Mouse (Mus musculus): ENCODE measurements around the gene Tcfl5. TPM values are rescaled to one million over a fixed set of nuclear protein-coding genes. Genes with fewer than 3 reads are reported as not detected.

Tcfl5 gene
- polyA plus RNA-seq, 1 experiment: 0.44 TPM

- Histone ChIP-seq H3K27me3 (replicated peaks) (peaks cover 9% of the 10 kb centered on the region), H3K36me3 (replicated peaks; ENCODE audit: low read length) (peaks cover 43% of the 10 kb centered on the region), H3K4me3 (replicated peaks) (no peak overlapping the region), H3K9me3 (no peaks in the 10 kb centered on the region), H3K4me1 (peaks cover 13% of the 10 kb centered on the region)
- no peak for TF ChIP-seq FLI1 (IDR thresholded peaks at IDR 0.05; ENCODE audit: low read length)
Observed at GRCm38 (mm10) chr2:180658381-180658780, 15.9 kb upstream of the Tcfl5 start.

GRCm38 (mm10) chr2:180657394-180658013, 15.0 kb upstream of the Tcfl5 start:
- peaks cover 13% of the 10 kb centered on the region for H3K4me1 ChIP-seq
- peaks cover 12% of the 10 kb centered on the region for H3K27me3 ChIP-seq (replicated peaks)

GRCm38 (mm10) chr2:180655150-180655549, 12.6 kb upstream of the Tcfl5 start:
- TF ChIP-seq GATA1 (IDR thresholded peaks at IDR 0.05; ENCODE audit: borderline replicate concordance, low read length) (no peak), FLI1 (IDR thresholded peaks at IDR 0.05; ENCODE audit: low read length) (no peak)
- Histone ChIP-seq H3K4me3 (replicated peaks) (no peak overlapping the region), H3K36me3 (replicated peaks; ENCODE audit: low read length) (peaks cover 14% of the 10 kb centered on the region)

More at GRCm38 (mm10) chr2:180657394-180658013, 15.0 kb upstream of the Tcfl5 start:
- H3K9me3 ChIP-seq: no peaks in the 10 kb centered on the region
- H3K36me3 ChIP-seq (replicated peaks; ENCODE audit: low read length): peaks cover 37% of the 10 kb centered on the region
- TF ChIP-seq FLI1 (IDR thresholded peaks at IDR 0.05; ENCODE audit: low read length) (no peak), GATA1 (IDR thresholded peaks at IDR 0.05; ENCODE audit: borderline replicate concordance, low read length) (no peak)
- H3K4me3 ChIP-seq (replicated peaks): no peak overlapping the region

GRCm38 (mm10) chr2:180654666-180655065, 12.2 kb upstream of the Tcfl5 start:
- Histone ChIP-seq H3K4me1 (peaks cover 13% of the 10 kb centered on the region), H3K36me3 (replicated peaks; ENCODE audit: low read length) (peaks cover 9% of the 10 kb centered on the region), H3K9me3 (no peaks in the 10 kb centered on the region), H3K4me3 (replicated peaks) (no peak overlapping the region), H3K27me3 (replicated peaks) (peaks cover 15% of the 10 kb centered on the region)
- TF ChIP-seq FLI1 (IDR thresholded peaks at IDR 0.05; ENCODE audit: low read length) (no peak), GATA1 (IDR thresholded peaks at IDR 0.05; ENCODE audit: borderline replicate concordance, low read length) (no peak)

More at GRCm38 (mm10) chr2:180655150-180655549, 12.6 kb upstream of the Tcfl5 start:
- Histone ChIP-seq H3K9me3 (no peaks in the 10 kb centered on the region), H3K27me3 (replicated peaks) (peaks cover 15% of the 10 kb centered on the region), H3K4me1 (peaks cover 13% of the 10 kb centered on the region)

- H3K9me3 ChIP-seq: peaks cover 17% of the 10 kb centered on the region
- TF ChIP-seq GATA1 (IDR thresholded peaks at IDR 0.05; ENCODE audit: borderline replicate concordance, low read length) (no peak), FLI1 (IDR thresholded peaks at IDR 0.05; ENCODE audit: low read length) (no peak)
Observed at GRCm38 (mm10) chr2:180646841-180647240, 4.3 kb upstream of the Tcfl5 start.

GRCm38 (mm10) chr2:180643626-180644025, 1.1 kb upstream of the Tcfl5 start:
- Histone ChIP-seq H3K4me1 (peaks cover 9% of the 10 kb centered on the region), H3K9me3 (peaks cover 20% of the 10 kb centered on the region), H3K4me3 (replicated peaks) (no peak overlapping the region), H3K27me3 (replicated peaks) (peaks cover 74% of the 10 kb centered on the region), H3K36me3 (replicated peaks; ENCODE audit: low read length) (no peaks in the 10 kb centered on the region)
- no peak for TF ChIP-seq GATA1 (IDR thresholded peaks at IDR 0.05; ENCODE audit: borderline replicate concordance, low read length)
- no peak for TF ChIP-seq FLI1 (IDR thresholded peaks at IDR 0.05; ENCODE audit: low read length)

More at GRCm38 (mm10) chr2:180646841-180647240, 4.3 kb upstream of the Tcfl5 start:
- Histone ChIP-seq H3K36me3 (replicated peaks; ENCODE audit: low read length) (no peaks in the 10 kb centered on the region), H3K4me1 (peaks cover 6% of the 10 kb centered on the region), H3K4me3 (replicated peaks) (no peak overlapping the region), H3K27me3 (replicated peaks) (peaks cover 52% of the 10 kb centered on the region)

GRCm38 (mm10) chr2:180641576-180642554, 643 bp downstream of the Tcfl5 start:
- TF ChIP-seq FLI1 (IDR thresholded peaks at IDR 0.05; ENCODE audit: low read length): no peak
- no peak for TF ChIP-seq GATA1 (IDR thresholded peaks at IDR 0.05; ENCODE audit: borderline replicate concordance, low read length)
- peaks cover 9% of the 10 kb centered on the region for H3K4me1 ChIP-seq
- H3K9me3 ChIP-seq: peaks cover 20% of the 10 kb centered on the region
- H3K27me3 ChIP-seq (replicated peaks): peaks cover 71% of the 10 kb centered on the region
- H3K36me3 ChIP-seq (replicated peaks; ENCODE audit: low read length): no peaks in the 10 kb centered on the region
- peak overlapping the region; percentile 86 for H3K4me3 ChIP-seq (replicated peaks)

- H3K36me3 ChIP-seq (replicated peaks; ENCODE audit: low read length): no peaks in the 10 kb centered on the region
Observed at GRCm38 (mm10) chr2:180611882-180612281, 30.6 kb downstream of the Tcfl5 start.

GRCm38 (mm10) chr2:180610283-180610682, 32.2 kb downstream of the Tcfl5 start:
- Histone ChIP-seq H3K4me1 (peaks cover 29% of the 10 kb centered on the region), H3K9me3 (no peaks in the 10 kb centered on the region), H3K4me3 (replicated peaks) (no peak overlapping the region), H3K27me3 (replicated peaks) (peaks cover 77% of the 10 kb centered on the region), H3K36me3 (replicated peaks; ENCODE audit: low read length) (no peaks in the 10 kb centered on the region)
- TF ChIP-seq GATA1 (IDR thresholded peaks at IDR 0.05; ENCODE audit: borderline replicate concordance, low read length): no peak
- TF ChIP-seq FLI1 (IDR thresholded peaks at IDR 0.05; ENCODE audit: low read length): no peak

More at GRCm38 (mm10) chr2:180611882-180612281, 30.6 kb downstream of the Tcfl5 start:
- no peaks in the 10 kb centered on the region for H3K9me3 ChIP-seq
- no peak overlapping the region for H3K4me3 ChIP-seq (replicated peaks)
- TF ChIP-seq FLI1 (IDR thresholded peaks at IDR 0.05; ENCODE audit: low read length) (no peak), GATA1 (IDR thresholded peaks at IDR 0.05; ENCODE audit: borderline replicate concordance, low read length) (no peak)
- peaks cover 76% of the 10 kb centered on the region for H3K27me3 ChIP-seq (replicated peaks)
- peaks cover 29% of the 10 kb centered on the region for H3K4me1 ChIP-seq

GRCm38 (mm10) chr2:180604781-180605180, 37.7 kb downstream of the Tcfl5 start:
- Histone ChIP-seq H3K27me3 (replicated peaks) (peaks cover 73% of the 10 kb centered on the region), H3K36me3 (replicated peaks; ENCODE audit: low read length) (no peaks in the 10 kb centered on the region), H3K9me3 (no peaks in the 10 kb centered on the region), H3K4me1 (peaks cover 27% of the 10 kb centered on the region), H3K4me3 (replicated peaks) (no peak overlapping the region)
- no peak for TF ChIP-seq GATA1 (IDR thresholded peaks at IDR 0.05; ENCODE audit: borderline replicate concordance, low read length)
- no peak for TF ChIP-seq FLI1 (IDR thresholded peaks at IDR 0.05; ENCODE audit: low read length)

Data from megakaryocyte, embryonic 14.5 days (primary cell).